Mouse (Mus musculus) CH12.LX (cell line): ENCODE results near the gene Arsa.

Experiments
- CTCF ChIP-seq, 2 experiments: IDR thresholded peaks in 1 of 2; conservative IDR thresholded peaks in 1 of 2; 2 replicates each; pipeline ENCODE4 v1.5.1; 2011 to 2012; ENCODE audit warnings: low read depth in 2 of 2, low read length in 2 of 2, improper control_type of control experiment in 1 of 2, inconsistent platforms in 1 of 2, mild to moderate bottlenecking in 1 of 2, moderate library complexity in 1 of 2
- E2F4 ChIP-seq: IDR thresholded peaks from 2 replicates; pipeline ENCODE4 v1.6.1; 2011; ENCODE audit warnings: low read depth, low read length, improper control_type of control experiment; ENCODE audit not compliant: insufficient replicate concordance
- MEF2A ChIP-seq: IDR thresholded peaks from 2 replicates; pipeline ENCODE4 v1.6.1; 2014; ENCODE audit warnings: low read depth, mild to moderate bottlenecking, inconsistent platforms, low read length, improper control_type of control experiment, borderline replicate concordance

GRCm38 (mm10) chr15:89523283-89523832, 46.1 kb upstream of the Arsa start:
- TF ChIP-seq CTCF (conservative IDR thresholded peaks at IDR 0.05 in 1 of 2, IDR thresholded peaks at IDR 0.05 in 1 of 2; ENCODE audit: low read depth in 2 of 2, low read length in 2 of 2) (no peak), MEF2A (no peak), E2F4 (no peak)
